23 mouse cellular contexts compared by ENCODE assay signal in the genomic region with DNA sequence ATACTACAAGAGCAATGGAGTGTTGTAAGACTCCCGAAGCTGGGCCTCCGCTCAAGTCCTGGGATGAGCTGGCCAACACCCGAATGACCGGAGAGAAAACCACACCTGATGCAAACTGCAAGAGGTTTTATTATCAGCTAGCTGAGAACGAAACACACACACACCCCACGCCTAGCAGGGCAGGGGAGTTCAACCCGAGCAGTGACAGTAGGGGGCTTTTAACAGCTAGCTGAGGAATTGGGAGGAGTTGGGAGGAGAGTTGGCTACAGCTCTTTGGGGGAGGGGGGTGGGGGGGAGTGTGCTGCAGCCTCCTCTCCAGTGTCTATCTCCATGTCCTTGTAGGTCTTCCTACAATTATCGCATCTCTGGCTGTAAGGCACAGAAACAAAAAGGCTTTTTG. TPM values are rescaled to one million over a fixed set of nuclear protein-coding genes. Genes with fewer than 3 reads are reported as not detected.
"Had no signal": no experiment of that assay in that cellular context is flagged by ENCODE, and none has a peak within 500 bp of the region (broad histone marks: within the 10 kb centered on the region; RNA-seq: fewer than 3 reads in every experiment).

No protein-coding gene starts in this region.

RNA-seq across cellular contexts. Expression of gene Mt3, which starts 13.4 kb away (rescaled TPM):
- polyA plus RNA-seq: liver, adult 2 months; liver, embryonic 15.5 days; liver, postnatal 0 days; macrophage had no signal

RNA-seq across cellular contexts. Expression of gene Mt4, which starts 28.8 kb away (rescaled TPM):
- polyA plus RNA-seq: limb, embryonic 10.5 days; limb, embryonic 11.5 days; limb, embryonic 12.5 days; limb, embryonic 13.5 days; limb, embryonic 14.5 days; liver, adult 2 months; liver, embryonic 11.5 days; liver, embryonic 12.5 days; liver, postnatal 0 days; lung, embryonic 14.5 days; lung, embryonic 15.5 days; lung, embryonic 16.5 days; lung, postnatal 0 days; macrophage; midbrain, embryonic 10.5 days; midbrain, embryonic 12.5 days; midbrain, embryonic 13.5 days; midbrain, embryonic 14.5 days; midbrain, embryonic 15.5 days; midbrain, embryonic 16.5 days; midbrain, postnatal 0 days; myocyte had no signal
